Comparison of ENCODE assay signal across 9 mouse cellular contexts in the genomic region with DNA sequence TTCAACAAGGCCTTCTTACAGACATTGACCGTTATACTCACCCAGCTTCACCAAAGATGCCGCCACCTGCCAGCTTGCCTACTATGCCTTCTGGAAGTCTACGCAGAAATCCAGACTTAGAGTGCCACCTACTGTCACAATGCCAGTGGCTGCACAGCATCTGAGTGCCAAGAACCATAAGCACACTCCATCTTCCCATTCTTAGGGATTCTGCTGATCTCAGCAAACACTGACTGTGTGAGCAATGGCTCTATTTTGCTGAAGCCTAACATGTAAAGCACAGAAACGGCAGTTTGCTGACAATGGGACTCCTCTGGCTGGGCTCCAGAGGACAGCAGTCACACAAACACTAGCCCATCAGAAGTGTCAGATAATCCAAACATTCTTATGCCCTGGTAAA. TPM values are rescaled to one million over a fixed set of nuclear protein-coding genes. Genes with fewer than 3 reads are reported as not detected.
DNase-seq lines count a peak whose midpoint lies in the region; ATAC-seq and TF ChIP-seq lines count a peak whose summit lies in the region.
"Had no signal": no experiment of that assay in that cellular context is flagged by ENCODE, and none has a peak within 500 bp of the region (broad histone marks: within the 10 kb centered on the region; RNA-seq: fewer than 3 reads in every experiment).

No protein-coding gene starts in this region.

- H3K4me2 ChIP-seq in neural tube, embryonic 12.5 days (replicated peaks) = no peak overlapping the region

- no peak overlapping the region for H3K9ac ChIP-seq in ES-E14 (ENCODE audit: insufficient read depth, low read depth, low read length, poor library complexity, severe bottlenecking)
- no peak overlapping the region for H3K9ac ChIP-seq in neural tube, embryonic 12.5 days

- H3K4me1 ChIP-seq in ES-E14 (ENCODE audit: control insufficient read depth in 2 of 2, insufficient read depth in 2 of 2, low read length in 2 of 2, poor library complexity in 1 of 2) = no peaks in the 10 kb centered on the region
- no peaks in the 10 kb centered on the region for H3K4me1 ChIP-seq in neural tube, embryonic 12.5 days

- WGBS in neural tube, embryonic 12.5 days = 44% methylated on average over 4 of the region's 4 CpGs

- in situ Hi-C loops in ES-E14 (cut with MboI; ENCODE audit: low sequenced_read_pairs in 2 of 2, unreplicated experiment in 2 of 2) = no loop called here

- H3K36me3 ChIP-seq in ES-E14 (ENCODE audit: control insufficient read depth, insufficient read depth, low read length, poor library complexity, severe bottlenecking) = no peaks in the 10 kb centered on the region
- H3K36me3 ChIP-seq in neural tube, embryonic 12.5 days = no peaks in the 10 kb centered on the region

- H3K27ac ChIP-seq in ES-E14 (ENCODE audit: insufficient read depth, low read depth, low read length, poor library complexity, severe bottlenecking) = no peak overlapping the region
- H3K27ac ChIP-seq in neural tube, embryonic 12.5 days = no peak overlapping the region

- no peaks in the 10 kb centered on the region for H3K9me3 ChIP-seq in ES-E14 (ENCODE audit: control insufficient read depth, insufficient read depth, low read depth, low read length)
- H3K9me3 ChIP-seq in neural tube, embryonic 12.5 days = no peaks in the 10 kb centered on the region

- H3K27me3 ChIP-seq in neural tube, embryonic 12.5 days (replicated peaks) = no peaks in the 10 kb centered on the region

- DNase-seq in adrenal gland, adult 2 months = peak; percentile 2
- no peak for DNase-seq in adrenal gland, adult 8-10 months
- DNase-seq in ES-E14 (ENCODE audit: low read depth, low spot score) = peak; percentile 19
- DNase-seq in cerebellum, postnatal 14 days = peak; percentile 77 to 80
- peak; percentile 3 to 70 for DNase-seq in left cerebral cortex, adult 9 months (ENCODE audit: low spot score in 2 of 2)
- DNase-seq in T-cell, adult 2 months (ENCODE audit: low spot score) = no peak

- peak; percentile 95 for ATAC-seq in granulocyte monocyte progenitor cell, adult 5-6 weeks (replicated peaks; ENCODE audit: poor library complexity, severe bottlenecking)
- ATAC-seq in neural tube, embryonic 12.5 days (ENCODE audit: low FRiP score, low read depth) = peak; percentile 25; the same call in 1 of the 2 replicates

- no peak overlapping the region for H3K4me3 ChIP-seq in ES-E14 (ENCODE audit: insufficient read depth in 1 of 2, low read depth in 1 of 2, low read length in 2 of 2, poor library complexity in 1 of 2, severe bottlenecking in 1 of 2)
- no peak overlapping the region for H3K4me3 ChIP-seq in neural tube, embryonic 12.5 days

TF ChIP-seq in ES-E14, 5 proteins besides CTCF, POLR2A, EP300 and RAD21:
- no peak for TF ChIP-seq ZNF384 (IDR thresholded peaks at IDR 0.05; ENCODE audit: low read depth, low read length)
- no peak for TF ChIP-seq HCFC1 (IDR thresholded peaks at IDR 0.05; ENCODE audit: borderline replicate concordance, insufficient read depth, low read length)
- TF ChIP-seq CHD2 (IDR thresholded peaks at IDR 0.05; ENCODE audit: low read depth, low read length) = no peak
- peak; percentile 89 for TF ChIP-seq MAFK (IDR thresholded peaks at IDR 0.05; ENCODE audit: insufficient read depth, low read depth, low read length)
- 0 out of 2 replicates have a peak, but pooled peaks have one; percentile 17 for TF ChIP-seq ZC3H11A (IDR thresholded peaks at IDR 0.05; ENCODE audit: borderline replicate concordance, low read depth, low read length)

RNA-seq across cellular contexts. Expression of a gene that starts 5.7 kb away (rescaled TPM):
- not detected for total RNA-seq in adrenal gland, adult 2 months (2021)
- not detected in 2 replicates for polyA plus RNA-seq in adrenal gland, adult 2 months (2012; rRNA removed)
- not detected for total RNA-seq in adrenal gland, adult 8-10 months (2022)
- not detected in 2 replicates for total RNA-seq in ES-E14 (2012; rRNA removed)
- not detected in 2 replicates for total RNA-seq in granulocyte monocyte progenitor cell, adult 5-6 weeks (2014; fragmentation: Nextera tagmentation)
- not detected in 2 replicates for total RNA-seq in granulocyte monocyte progenitor cell, adult 5-6 weeks (2017)
- polyA plus RNA-seq in neural tube, embryonic 12.5 days (2016; fragmentation: Nextera tagmentation; extraction: Ambion mirVana) = not detected in 2 replicates
- total RNA-seq: heart, postnatal 14 days had no signal

RNA-seq across cellular contexts. Expression of a gene that starts 30.4 kb away (rescaled TPM):
- not detected for total RNA-seq in adrenal gland, adult 2 months (2021)
- not detected in 2 replicates for polyA plus RNA-seq in adrenal gland, adult 2 months (2012; rRNA removed)
- not detected for total RNA-seq in adrenal gland, adult 8-10 months (2022)
- not detected in 2 replicates for total RNA-seq in ES-E14 (2012; rRNA removed)
- not detected in 2 replicates for total RNA-seq in granulocyte monocyte progenitor cell, adult 5-6 weeks (2014; fragmentation: Nextera tagmentation)
- total RNA-seq in granulocyte monocyte progenitor cell, adult 5-6 weeks (2017) = not detected in 2 replicates
- polyA plus RNA-seq in neural tube, embryonic 12.5 days (2016; fragmentation: Nextera tagmentation; extraction: Ambion mirVana) = not detected in 2 replicates
- total RNA-seq: heart, postnatal 14 days had no signal

RNA-seq across cellular contexts. Expression of a gene that starts 39.7 kb away (rescaled TPM):
- not detected for total RNA-seq in adrenal gland, adult 2 months (2021)
- not detected in 2 replicates for polyA plus RNA-seq in adrenal gland, adult 2 months (2012; rRNA removed)
- not detected for total RNA-seq in adrenal gland, adult 8-10 months (2022)
- total RNA-seq in ES-E14 (2012; rRNA removed) = not detected in 2 replicates
- total RNA-seq in granulocyte monocyte progenitor cell, adult 5-6 weeks (2014; fragmentation: Nextera tagmentation) = 2.6 TPM in 1 of 2 replicates, not detected in the other
- not detected in 2 replicates for total RNA-seq in granulocyte monocyte progenitor cell, adult 5-6 weeks (2017)
- polyA plus RNA-seq in neural tube, embryonic 12.5 days (2016; fragmentation: Nextera tagmentation; extraction: Ambion mirVana) = not detected in 2 replicates
- total RNA-seq: heart, postnatal 14 days had no signal

RNA-seq across cellular contexts. Expression of a gene that starts 53.0 kb away (rescaled TPM):
- total RNA-seq in adrenal gland, adult 2 months (2021) = 10 to 100 TPM; 32.7 to 58.8 TPM
- 46.2 and 61.3 TPM in 2 replicates for polyA plus RNA-seq in adrenal gland, adult 2 months (2012; rRNA removed)
- 10 to 100 TPM; 28.6 to 54.0 (median 39.0) TPM for total RNA-seq in adrenal gland, adult 8-10 months (2022)
- 22.8 and 26.1 TPM in 2 replicates for total RNA-seq in ES-E14 (2012; rRNA removed)
- total RNA-seq in granulocyte monocyte progenitor cell, adult 5-6 weeks (2014; fragmentation: Nextera tagmentation) = 59.4 and 65.4 TPM in 2 replicates
- 31.0 and 45.3 TPM in 2 replicates for total RNA-seq in granulocyte monocyte progenitor cell, adult 5-6 weeks (2017)
- polyA plus RNA-seq in neural tube, embryonic 12.5 days (2016; fragmentation: Nextera tagmentation; extraction: Ambion mirVana) = 137 and 138 TPM in 2 replicates

Comparison
In these comparisons a context has a peak if more than half of its experiments do, and no peak if none do; other contexts are left out.
1. DNase-seq: peak in adrenal gland, adult 2 months (single experiment), ES-E14 (single experiment), cerebellum, postnatal 14 days (2 of 2) and left cerebral cortex, adult 9 months (2 of 2); none in adrenal gland, adult 8-10 months (single experiment) and T-cell, adult 2 months (single experiment).